Mouse (Mus musculus) stomach, postnatal 0 days (tissue): ENCODE results near the gene Sae1. TPM values are rescaled to one million over a fixed set of nuclear protein-coding genes. Genes with fewer than 3 reads are reported as not detected.

Source experiments
- ATAC-seq: fragments of 200-750 bp; cut with Nextera tagmentation; 2 replicates; pipeline ENCODE4 v1.8.0; 2017; ENCODE audit not compliant: low FRiP score, low TSS enrichment
- DNase-seq: peaks from one replicate; pipeline ENCODE4 v3.0.0-alpha.2; 2016; ENCODE audit warnings: low spot score
- H3K27ac ChIP-seq: fragments of 300-500 bp; sonication (generic); replicated peaks from 2 replicates; pipeline ENCODE4 v1.5.1; 2014; ENCODE audit warnings: mild to moderate bottlenecking, control low read depth
- H3K27me3 ChIP-seq: fragments of 300-500 bp; sonication (generic); 2 replicates; pipeline ENCODE4 v1.6.1; 2014; ENCODE audit warnings: low read length; ENCODE audit not compliant: control insufficient read depth, insufficient read depth
- H3K36me3 ChIP-seq: fragments of 300-500 bp; sonication (generic); 2 replicates; pipeline ENCODE4 v1.6.1; 2014; ENCODE audit warnings: low read length, mixed read lengths; ENCODE audit not compliant: control insufficient read depth, insufficient read depth
- H3K4me1 ChIP-seq: fragments of 300-500 bp; sonication (generic); replicated peaks from 2 replicates; pipeline ENCODE4 v1.6.1; 2014; ENCODE audit warnings: antibody characterized with exemption; ENCODE audit not compliant: control insufficient read depth, insufficient read depth
- H3K4me2 ChIP-seq: fragments of 300-500 bp; sonication (generic); replicated peaks from 2 replicates; pipeline ENCODE4 v1.6.1; 2014; ENCODE audit warnings: low read depth, mild to moderate bottlenecking, control low read depth, moderate library complexity
- H3K4me3 ChIP-seq: fragments of 300-500 bp; sonication (generic); 2 replicates; pipeline ENCODE4 v1.5.1; 2014; ENCODE audit warnings: low read depth, low read length, control low read depth
- H3K9ac ChIP-seq: fragments of 300-500 bp; sonication (generic); 2 replicates; pipeline ENCODE4 v1.6.1; 2014; ENCODE audit warnings: mild to moderate bottlenecking, low read length, control low read depth, mixed read lengths
- H3K9me3 ChIP-seq: fragments of 300-500 bp; sonication (generic); 2 replicates; pipeline ENCODE4 v1.6.1; 2016; ENCODE audit warnings: low read length; ENCODE audit not compliant: control insufficient read depth
- CTCF ChIP-seq: IDR thresholded peaks from 2 replicates; pipeline ENCODE4 v1.5.1; 2016; ENCODE audit warnings: antibody characterized with exemption, low read depth, mild to moderate bottlenecking, moderate library complexity
- EP300 ChIP-seq: optimal IDR thresholded peaks from 2 replicates; pipeline ENCODE3; 2016; ENCODE audit warnings: antibody characterized with exemption
- whole genome bisulfite sequencing: fragments of 180-500 bp; shearing (Covaris S2); extraction: QIAGEN DNeasy Blood & Tissue Kit; methylation state at CpG from one replicate; pipeline ENCODE4 v1.1.7; 2014; 5-methylcytosine and 5-hydroxymethylcytosine counted together
- polyA plus RNA-seq: library from polyadenylated mRNA; unstranded; fragments of >200 nt; fragmentation: Nextera tagmentation; extraction: Ambion mirVana; gene quantifications from 2 replicates; pipeline ENCODE4 v1.2.1, GENCODE M21; 2015

The Sae1 gene
- polyA plus RNA-seq, 1 experiment from 2014 or later, result 123 TPM

GRCm38 (mm10) chr7:16370596-16370995 lies 17.0 kb downstream of the Sae1 start:
- no peaks in the 10 kb centered on the region for H3K9me3 ChIP-seq
- ATAC-seq (no peak), DNase-seq (no peak)
- TF ChIP-seq CTCF (no peak), EP300 (no peak)
- 83% methylated on average over 2 of the region's 2 CpGs for WGBS
- no peak overlapping the region for H3K4me2 ChIP-seq
- no peak overlapping the region for H3K27ac ChIP-seq
- no peak overlapping the region for H3K9ac ChIP-seq
- H3K36me3 ChIP-seq, result 0 out of 2 replicates have a peak, but pooled peaks cover 2% of the 10 kb centered on the region
- no peak overlapping the region for H3K4me3 ChIP-seq
- H3K4me1 ChIP-seq, result no peaks in the 10 kb centered on the region
- H3K27me3 ChIP-seq, result no peaks in the 10 kb centered on the region

- Histone ChIP-seq H3K36me3 (no peaks in the 10 kb centered on the region; the same call in 1 of the 2 replicates), H3K27ac (peak overlapping the region; percentile 69), H3K27me3 (no peaks in the 10 kb centered on the region), H3K4me2 (no peak overlapping the region), H3K4me1 (no peaks in the 10 kb centered on the region; the same call in 1 of the 2 replicates), H3K9me3 (no peaks in the 10 kb centered on the region), H3K4me3 (no peak overlapping the region), H3K9ac (no peak overlapping the region)
- WGBS, result 69% methylated on average over 2 of the region's 2 CpGs
- ATAC-seq, result peak; percentile 38; the same call in 1 of the 2 replicates
- DNase-seq, result no peak
- TF ChIP-seq EP300 (no peak), CTCF (no peak)
These were observed 18.8 kb downstream of the Sae1 start for GRCm38 (mm10) chr7:16368835-16369234.

- no peaks in the 10 kb centered on the region for H3K27me3 ChIP-seq
- ATAC-seq, result no peak
- H3K36me3 ChIP-seq, result no peaks in the 10 kb centered on the region; the same call in 1 of the 2 replicates
- TF ChIP-seq EP300 (no peak), CTCF (no peak)
- H3K4me1 ChIP-seq, result no peaks in the 10 kb centered on the region; the same call in 1 of the 2 replicates
- peak overlapping the region; percentile 31; the same call in 1 of the 2 replicates for H3K27ac ChIP-seq
- no peak overlapping the region for H3K9ac ChIP-seq
- DNase-seq, result no peak
- no peak overlapping the region for H3K4me3 ChIP-seq
- 70% methylated on average over 4 of the region's 4 CpGs for WGBS
- H3K4me2 ChIP-seq, result no peak overlapping the region
- no peaks in the 10 kb centered on the region for H3K9me3 ChIP-seq
These were observed 20.9 kb downstream of the Sae1 start for GRCm38 (mm10) chr7:16366669-16367068.

- Histone ChIP-seq H3K36me3 (no peaks in the 10 kb centered on the region; the same call in 1 of the 2 replicates), H3K4me3 (no peak overlapping the region), H3K4me2 (no peak overlapping the region), H3K9me3 (no peaks in the 10 kb centered on the region), H3K9ac (no peak overlapping the region), H3K27me3 (no peaks in the 10 kb centered on the region), H3K27ac (peak overlapping the region; percentile 31; the same call in 1 of the 2 replicates), H3K4me1 (no peaks in the 10 kb centered on the region; the same call in 1 of the 2 replicates)
- TF ChIP-seq EP300, result no peak
- TF ChIP-seq CTCF, result no peak
- ATAC-seq (peak; percentile 71), DNase-seq (peak; percentile 57)
- 65% methylated on average over 10 of the region's 10 CpGs for WGBS
These were observed 21.4 kb downstream of the Sae1 start for GRCm38 (mm10) chr7:16366133-16366646.

GRCm38 (mm10) chr7:16364901-16365500 lies 22.6 kb downstream of the Sae1 start:
- no peaks in the 10 kb centered on the region for H3K27me3 ChIP-seq
- DNase-seq, result peak; percentile 53

GRCm38 (mm10) chr7:16364319-16364718 lies 23.3 kb downstream of the Sae1 start:
- peak overlapping the region; percentile 67 for H3K27ac ChIP-seq

More at GRCm38 (mm10) chr7:16364901-16365500, 22.6 kb downstream of the Sae1 start:
- Histone ChIP-seq H3K4me3 (no peak overlapping the region), H3K27ac (peak overlapping the region; percentile 67), H3K4me1 (no peaks in the 10 kb centered on the region; the same call in 1 of the 2 replicates), H3K9ac (no peak overlapping the region), H3K4me2 (no peak overlapping the region), H3K9me3 (no peaks in the 10 kb centered on the region), H3K36me3 (no peaks in the 10 kb centered on the region; the same call in 1 of the 2 replicates)
- ATAC-seq, result peak; percentile 75
- 46% methylated on average over 4 of the region's 4 CpGs for WGBS
- TF ChIP-seq EP300 (no peak), CTCF (peak; percentile 51)

More at GRCm38 (mm10) chr7:16364319-16364718, 23.3 kb downstream of the Sae1 start:
- Histone ChIP-seq H3K9ac (no peak overlapping the region), H3K4me1 (no peaks in the 10 kb centered on the region; the same call in 1 of the 2 replicates), H3K4me2 (no peak overlapping the region), H3K9me3 (no peaks in the 10 kb centered on the region), H3K36me3 (no peaks in the 10 kb centered on the region; the same call in 1 of the 2 replicates), H3K27me3 (no peaks in the 10 kb centered on the region), H3K4me3 (no peak overlapping the region)
- no peak for ATAC-seq
- DNase-seq, result no peak
- 38% methylated on average over 1 of the region's 1 CpGs for WGBS
- TF ChIP-seq EP300 (no peak), CTCF (no peak)
